Mouse (Mus musculus) liver (tissue): ENCODE measurements around the gene Ggcx.

Experiments used
- DNase-seq: peaks from one replicate; pipeline ENCODE4 v3.0.0-alpha.2; 2020; ENCODE audit warnings: mixed read lengths

Gene Ggcx

GRCm38 (mm10) chr6:72414076-72414756, at the start of gene Ggcx:
Gene Ggcx, plus strand, starts transcription at chr6:72414308.
- peak; percentile 95 for DNase-seq

- DNase-seq = no peak
Observed at GRCm38 (mm10) chr6:72364985-72365384, 49.1 kb upstream of the Ggcx start.

DNA sequence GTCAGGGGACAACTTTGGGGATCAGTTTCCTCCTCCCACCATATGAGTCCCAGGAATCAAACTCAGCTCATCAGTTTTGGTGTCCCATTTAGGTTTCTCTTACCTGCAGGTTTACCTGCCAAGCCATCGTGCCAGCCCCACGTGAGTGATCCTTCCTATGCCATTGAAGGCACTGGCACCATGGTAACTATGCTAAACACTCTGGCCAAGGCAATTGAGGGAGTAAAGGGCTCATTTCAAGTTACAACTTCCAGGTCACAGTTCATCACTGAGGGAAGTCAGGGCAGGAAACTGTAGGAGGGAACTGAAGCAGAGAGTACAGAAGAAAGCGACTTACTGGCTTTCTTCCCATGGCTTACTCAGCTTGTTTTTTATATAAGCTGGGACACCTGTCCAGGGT, 47.8 kb upstream of the Ggcx start:
- no peak for DNase-seq

DNA sequence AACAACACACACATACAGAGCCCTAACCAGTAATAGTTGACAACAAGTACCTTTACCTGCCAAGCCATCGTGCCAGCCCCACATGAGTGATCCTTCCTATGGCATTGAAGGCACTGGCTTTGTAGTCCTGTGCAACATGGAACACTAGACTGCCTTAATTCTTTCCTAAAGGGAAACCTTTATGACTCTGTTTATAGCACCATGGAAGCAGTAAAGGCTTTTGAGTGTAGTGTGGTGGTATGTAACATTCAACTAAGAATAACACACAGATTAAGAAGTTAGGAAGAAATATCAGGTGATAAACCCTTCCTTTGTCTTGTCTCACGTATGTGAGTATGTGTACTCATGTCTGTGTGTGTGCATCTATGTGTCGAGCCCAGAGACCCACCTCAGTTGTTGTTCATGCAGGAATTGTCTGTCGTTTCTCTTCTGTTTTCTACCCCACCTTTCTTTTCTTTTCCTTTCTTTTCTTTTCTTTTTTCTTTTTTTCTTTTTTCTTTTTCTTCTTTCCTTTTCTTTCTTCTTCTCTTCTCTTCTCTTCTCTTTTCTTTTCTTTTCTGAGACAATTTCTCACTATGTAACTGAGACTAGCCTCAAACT, 47.2 kb upstream of the Ggcx start, which contains the start of gene Rnf181:
TSS of gene Rnf181 (minus strand) at position 113 of the 600 bp plus-strand sequence.
- no peak for DNase-seq

DNA sequence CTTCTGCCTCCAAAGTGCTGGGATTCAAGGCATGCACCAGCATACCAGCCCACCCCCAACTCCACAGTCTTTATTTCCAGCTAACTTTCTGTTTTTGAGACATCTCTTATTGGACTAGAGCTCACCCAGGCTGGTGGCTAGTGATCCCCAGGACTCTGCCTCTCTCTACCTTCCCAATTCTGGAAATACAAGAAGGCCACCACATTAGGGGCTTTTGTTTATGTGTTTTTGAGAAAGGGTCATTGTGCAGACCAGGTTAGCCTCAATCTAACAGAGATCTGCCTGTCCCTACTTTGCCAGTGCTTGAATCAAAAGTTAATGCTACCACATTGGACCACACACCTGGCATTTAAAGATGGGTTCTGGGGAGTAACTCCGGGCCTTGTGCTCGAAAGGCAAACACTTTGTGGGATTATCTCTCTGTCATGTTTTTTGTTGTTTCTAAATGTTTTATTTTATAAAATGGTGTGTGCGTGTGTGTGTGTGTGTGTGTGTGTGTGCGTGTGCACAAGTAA, 46.6 kb upstream of the Ggcx start:
- DNase-seq = no peak

DNA sequence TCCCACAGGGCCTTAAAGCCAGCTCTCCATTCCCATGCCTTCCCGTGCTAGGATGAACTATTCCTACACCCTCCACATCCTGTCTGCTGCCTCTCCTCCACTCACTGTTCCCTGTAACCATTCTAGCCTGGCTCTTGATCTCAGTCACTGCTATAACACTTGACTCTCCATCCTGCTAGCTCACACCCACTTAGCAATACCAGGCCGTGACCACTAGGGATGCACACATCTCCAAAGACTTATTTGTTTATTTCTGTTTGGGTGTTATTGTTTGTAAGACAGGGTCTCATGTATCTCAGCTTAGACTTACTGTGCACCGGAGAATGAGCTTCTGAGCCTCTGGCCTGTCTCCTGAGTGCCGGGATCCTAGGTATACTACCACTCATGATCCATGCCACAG, 44.6 kb upstream of the Ggcx start:
- DNase-seq = no peak

- no peak for DNase-seq
Observed at GRCm38 (mm10) chr6:72370091-72370490, 44.0 kb upstream of the Ggcx start.

DNA sequence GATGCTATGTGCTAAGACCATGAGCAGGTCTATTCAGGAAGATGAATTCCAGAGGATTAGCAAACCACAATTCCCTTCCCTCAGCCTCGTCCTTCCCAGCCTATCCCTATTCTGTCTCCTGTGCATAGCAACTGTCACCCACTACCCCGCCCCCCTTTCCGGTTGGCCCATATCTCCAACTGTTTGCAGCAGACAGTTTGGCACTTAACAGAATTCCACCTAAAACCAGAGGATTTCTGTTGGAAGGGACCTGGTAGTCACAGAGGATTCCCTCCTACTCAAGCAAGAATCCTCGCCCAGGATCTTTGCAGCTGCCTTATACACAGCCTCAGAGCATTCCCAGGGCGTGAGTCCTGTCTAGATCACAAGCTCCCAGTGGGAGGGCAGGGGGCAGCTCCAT, 43.0 kb upstream of the Ggcx start:
- DNase-seq = no peak

- DNase-seq = no peak
Observed at GRCm38 (mm10) chr6:72371571-72371970, 42.5 kb upstream of the Ggcx start.

- no peak for DNase-seq
Observed at GRCm38 (mm10) chr6:72373184-72373583, 40.9 kb upstream of the Ggcx start.

- DNase-seq = no peak
Observed at GRCm38 (mm10) chr6:72374206-72374605, 39.9 kb upstream of the Ggcx start.

- peak; percentile 75 for DNase-seq
Observed at GRCm38 (mm10) chr6:72374820-72375563, 39.1 kb upstream of the Ggcx start.

- no peak for DNase-seq
Observed at GRCm38 (mm10) chr6:72378510-72379234, 35.4 kb upstream of the Ggcx start.

DNA sequence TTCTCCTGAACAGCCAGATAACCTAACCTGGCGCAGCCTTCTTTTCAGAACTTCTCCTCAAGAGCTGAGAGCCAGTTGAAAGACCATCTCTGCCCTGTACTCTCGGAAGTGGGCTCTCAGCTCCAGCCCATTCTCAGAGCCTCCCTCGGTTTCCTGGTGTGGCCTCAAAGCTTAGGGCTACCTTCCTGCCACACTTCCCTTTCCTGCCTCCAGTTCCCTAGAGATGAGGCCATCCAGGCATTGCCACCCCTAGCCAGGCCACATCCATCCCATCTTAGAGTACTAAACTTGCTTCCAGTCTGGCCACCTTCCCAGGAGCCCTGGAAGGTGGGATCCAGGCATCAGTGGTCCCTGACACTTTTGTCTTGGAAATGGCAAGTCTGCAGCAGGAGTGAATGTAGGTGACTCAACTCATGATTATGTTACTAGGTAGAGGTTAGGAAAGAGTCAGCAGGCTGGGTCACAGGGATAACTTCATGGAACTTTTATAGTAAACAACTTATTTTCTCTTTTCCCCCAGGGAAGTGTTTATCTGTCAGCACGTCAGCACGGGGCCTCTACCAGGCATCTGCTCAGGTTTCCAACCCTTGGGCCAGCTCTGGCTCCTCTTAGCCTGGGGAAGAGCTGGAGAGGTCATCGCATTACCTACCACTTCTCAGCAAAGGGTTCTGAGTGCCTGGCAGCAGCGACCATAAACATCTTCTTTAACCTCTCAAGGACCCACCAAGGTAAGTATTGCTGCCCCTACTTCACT, 34.6 kb upstream of the Ggcx start:
- DNase-seq = no peak

DNA sequence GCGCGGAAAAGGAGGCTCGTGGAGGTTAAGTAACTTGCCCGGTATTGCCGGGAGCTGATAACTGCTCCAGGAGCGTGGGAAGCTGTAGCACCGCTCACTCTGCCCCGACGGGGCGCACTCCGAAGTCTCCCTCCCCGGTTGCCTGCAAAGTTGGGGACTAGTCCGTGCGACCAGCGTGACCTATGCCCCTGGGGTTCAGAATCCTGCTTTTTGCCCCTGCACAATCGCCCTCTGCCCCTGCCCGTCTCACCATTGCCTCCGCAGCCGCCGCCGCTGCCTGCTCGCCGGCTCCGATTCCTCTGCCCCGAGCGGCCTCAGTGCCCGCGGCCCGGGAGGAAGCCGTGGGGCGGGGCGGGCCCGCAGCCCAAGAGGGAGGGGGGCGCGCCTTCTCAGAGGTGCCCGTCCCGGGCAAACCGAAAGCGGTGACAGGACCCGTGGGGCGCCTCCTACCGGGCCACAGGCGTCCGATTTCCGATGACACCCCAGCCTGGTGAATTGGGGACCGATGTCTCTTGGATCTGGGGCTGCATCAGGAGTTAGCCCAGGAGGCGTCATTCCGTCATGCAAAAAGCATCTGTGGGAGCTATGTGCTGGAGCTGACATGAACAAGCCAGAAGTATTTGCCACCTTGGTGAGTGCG, 33.9 kb upstream of the Ggcx start, which contains the start of gene Vamp5:
TSS of gene Vamp5 (minus strand) at position 338 of the 640 bp plus-strand sequence.
- DNase-seq = peak; percentile 92

GRCm38 (mm10) chr6:72382494-72382893, 31.6 kb upstream of the Ggcx start:
- no peak for DNase-seq

GRCm38 (mm10) chr6:72383142-72383820, 30.8 kb upstream of the Ggcx start:
- DNase-seq = no peak

DNA sequence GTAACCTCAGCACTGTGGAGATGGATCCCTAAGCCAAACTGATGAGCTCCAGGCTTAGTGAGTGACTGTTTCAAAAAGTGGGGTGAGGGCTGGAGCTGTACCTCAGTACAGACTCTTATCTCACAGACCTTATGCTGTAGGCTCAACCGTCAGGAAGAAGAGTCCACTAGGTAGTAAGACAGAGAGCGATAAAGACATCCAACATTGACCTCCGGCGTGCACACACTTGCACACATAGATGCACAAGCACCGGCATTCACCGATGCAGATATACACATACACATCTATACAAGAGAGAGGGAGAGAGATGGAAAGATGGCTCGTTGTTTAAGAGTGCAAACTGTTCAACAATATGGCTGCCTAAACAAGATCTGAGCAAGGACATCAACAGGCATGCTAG, 30.2 kb upstream of the Ggcx start:
- peak; percentile 72 for DNase-seq

GRCm38 (mm10) chr6:72385258-72385657, 28.9 kb upstream of the Ggcx start:
- DNase-seq = no peak

DNA sequence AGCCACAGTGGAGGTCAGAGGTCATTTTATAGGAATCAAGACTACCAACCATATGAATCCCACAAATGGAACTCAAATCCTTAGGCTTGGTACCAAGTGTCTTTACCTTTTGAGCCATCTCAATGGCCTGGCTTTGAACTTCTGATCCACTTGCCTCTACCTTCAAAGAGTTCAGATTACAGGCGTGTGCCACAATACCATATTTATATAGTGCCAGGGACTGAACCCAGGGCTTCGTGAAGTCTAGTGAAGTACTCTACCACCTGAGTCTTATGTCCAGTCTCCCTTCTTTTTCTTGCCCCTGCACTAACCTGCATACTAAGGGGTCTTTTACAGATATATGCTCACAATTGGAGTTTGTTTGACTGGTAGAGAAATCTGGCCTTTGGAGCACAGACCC, 27.5 kb upstream of the Ggcx start:
- DNase-seq = no peak

GRCm38 (mm10) chr6:72387816-72388215, 26.3 kb upstream of the Ggcx start:
- no peak for DNase-seq
